Mouse (Mus musculus) left cerebral cortex, postnatal 10 days (tissue): ENCODE results near the gene Ttc21a. TPM values are rescaled to one million over a fixed set of nuclear protein-coding genes. Genes with fewer than 3 reads are reported as not detected.
A peak's percentile ranks its signal among the peaks of the same experiment; 100 is the strongest.

ENCODE experiments used
- DNase-seq, 2 experiments: peaks; one replicate each; pipeline ENCODE4 v3.0.0; 2021 to 2022; ENCODE audit warnings: low spot score in 2 of 2, mixed read lengths in 1 of 2; ENCODE audit errors: extremely low spot score in 1 of 2
- intact Hi-C: fragments of 180-260 bp; cut with DNase I; formaldehyde crosslinking; loops from one replicate; pipeline ENCODE4 v1.15.1; 2025
- total RNA-seq, 2 experiments: library from RNA; stranded (reverse); gene quantifications; 2 replicates each; pipeline ENCODE4 v1.2.3; 2021

Ttc21a gene
- total RNA-seq, 2 experiments from 2014 or later, result 1.1 TPM

GRCm38 (mm10) chr9:119970763-119971656 is 33.6 kb downstream of the Ttc21a start:
- intact Hi-C loops, result no loop called here
- DNase-seq, result peak in 1 of 2 experiments; percentile 81

GRCm38 (mm10) chr9:119972166-119972565 is 34.8 kb downstream of the Ttc21a start:
- DNase-seq, result no peak
- intact Hi-C loops, result no loop called here

DNA sequence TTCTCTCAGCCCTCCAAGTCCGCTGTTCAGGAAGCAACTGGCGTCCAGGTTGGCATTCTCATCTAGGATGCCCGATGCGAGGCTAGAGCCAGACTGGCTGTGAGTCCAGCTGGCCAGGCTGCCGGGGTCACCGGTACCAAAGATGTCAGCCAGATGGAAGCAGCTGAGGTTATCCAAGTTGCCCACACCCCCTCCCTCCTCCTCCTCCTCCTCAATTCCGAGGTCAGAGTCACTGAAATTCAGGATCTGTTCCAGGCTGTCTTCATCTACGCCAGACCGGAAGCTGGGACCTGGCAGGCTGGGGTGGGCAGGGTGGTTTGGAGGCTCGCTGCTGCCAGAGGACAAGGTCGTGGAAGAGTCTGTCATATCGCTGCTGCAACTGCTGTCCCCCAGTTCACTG is 35.2 kb downstream of the Ttc21a start:
- intact Hi-C loops, result no loop called here
- DNase-seq, result no peak

DNA sequence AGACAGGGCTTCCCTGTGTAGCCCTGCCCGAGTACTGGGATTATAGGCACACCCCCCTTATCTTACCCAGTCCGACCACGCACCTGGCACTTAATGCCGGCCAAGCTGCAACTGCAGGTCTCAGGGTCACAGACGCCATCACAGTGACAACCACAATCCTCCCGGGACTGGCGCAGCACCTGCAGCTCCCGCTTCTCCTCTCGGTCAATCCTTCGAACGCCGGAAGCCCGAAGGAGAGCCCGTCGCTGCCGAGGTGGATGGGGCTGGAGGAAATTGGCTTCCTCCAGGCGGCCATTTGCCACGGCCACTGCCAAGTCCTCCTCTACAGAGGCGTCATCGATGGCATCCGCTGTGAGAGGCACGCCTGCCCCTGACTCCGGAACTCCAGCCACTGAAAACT is 35.9 kb downstream of the Ttc21a start:
- DNase-seq, result no peak
- intact Hi-C loops, result no loop called here

GRCm38 (mm10) chr9:119973869-119974520 is 36.6 kb downstream of the Ttc21a start:
- intact Hi-C loops, result no loop called here
- DNase-seq, result no peak

DNA sequence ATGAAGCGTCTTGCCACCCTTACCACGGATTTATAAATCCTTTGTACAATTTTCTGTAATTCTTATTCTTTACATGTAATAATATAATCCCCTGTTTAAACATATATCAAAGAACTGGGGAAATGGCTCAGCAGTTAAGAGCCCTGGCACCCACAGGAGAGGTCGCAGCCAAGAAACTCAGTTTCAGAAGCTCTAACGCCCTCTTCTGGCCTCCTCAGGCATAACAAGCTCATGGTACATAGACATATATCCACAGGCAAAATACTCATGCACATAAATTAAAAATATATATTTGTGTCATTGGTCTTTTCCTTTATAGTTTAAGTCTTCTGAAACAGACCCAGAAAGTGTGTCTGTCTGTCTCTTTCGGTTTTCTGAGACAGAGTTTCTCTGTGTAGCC is 37.2 kb downstream of the Ttc21a start:
- DNase-seq, result no peak
- intact Hi-C loops, result no loop called here

DNA sequence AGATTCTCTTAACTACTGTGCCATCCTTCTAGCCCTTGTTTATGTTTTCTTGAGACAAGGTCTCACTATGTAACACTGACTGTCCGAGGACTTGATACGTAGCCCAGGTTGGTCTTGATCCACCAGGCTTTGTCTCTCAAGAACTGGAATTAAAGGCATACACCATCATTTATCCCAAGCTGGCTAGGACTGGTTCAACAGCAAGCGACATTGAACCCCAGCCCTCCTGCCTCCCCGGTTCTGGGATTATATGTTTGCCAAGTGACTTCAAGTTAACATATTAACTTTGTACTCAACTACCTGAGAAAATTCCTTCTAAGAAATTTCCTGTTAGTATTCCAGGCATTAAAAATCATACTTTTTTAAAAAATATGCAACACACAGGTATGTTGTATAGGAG is 37.9 kb downstream of the Ttc21a start:
- intact Hi-C loops, result no loop called here
- no peak for DNase-seq

- intact Hi-C loops, result no loop called here
- no peak for DNase-seq
Observed at GRCm38 (mm10) chr9:119976704-119977556, 39.5 kb downstream of the Ttc21a start.

DNA sequence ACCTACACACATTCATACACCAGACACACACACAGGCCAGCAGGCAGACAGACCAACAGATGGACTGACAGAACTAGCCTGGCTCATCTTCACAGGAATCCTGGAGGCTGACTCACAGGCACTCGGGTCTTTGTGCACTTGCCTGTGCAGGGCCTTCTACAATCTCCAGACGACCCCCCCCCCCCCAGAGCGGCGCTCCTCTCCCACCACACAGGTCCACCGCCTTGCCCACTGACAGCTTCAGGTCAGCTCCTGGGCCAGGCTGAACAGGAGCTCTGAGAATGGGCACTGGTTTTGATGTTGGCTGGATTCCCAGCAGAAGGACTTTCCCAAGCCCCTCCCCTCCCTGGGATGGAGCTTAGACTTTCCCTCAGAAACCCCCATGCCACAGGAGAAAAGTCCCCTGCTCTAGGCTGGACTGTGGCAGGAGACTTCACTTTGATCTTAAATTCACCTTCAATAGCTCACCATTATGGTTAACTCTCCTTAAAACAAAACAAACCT is 40.2 kb downstream of the Ttc21a start:
- intact Hi-C loops, result no loop called here
- DNase-seq, result no peak

- intact Hi-C loops, result no loop called here
- DNase-seq, result no peak
Observed at GRCm38 (mm10) chr9:119978151-119978810, 40.9 kb downstream of the Ttc21a start.

DNA sequence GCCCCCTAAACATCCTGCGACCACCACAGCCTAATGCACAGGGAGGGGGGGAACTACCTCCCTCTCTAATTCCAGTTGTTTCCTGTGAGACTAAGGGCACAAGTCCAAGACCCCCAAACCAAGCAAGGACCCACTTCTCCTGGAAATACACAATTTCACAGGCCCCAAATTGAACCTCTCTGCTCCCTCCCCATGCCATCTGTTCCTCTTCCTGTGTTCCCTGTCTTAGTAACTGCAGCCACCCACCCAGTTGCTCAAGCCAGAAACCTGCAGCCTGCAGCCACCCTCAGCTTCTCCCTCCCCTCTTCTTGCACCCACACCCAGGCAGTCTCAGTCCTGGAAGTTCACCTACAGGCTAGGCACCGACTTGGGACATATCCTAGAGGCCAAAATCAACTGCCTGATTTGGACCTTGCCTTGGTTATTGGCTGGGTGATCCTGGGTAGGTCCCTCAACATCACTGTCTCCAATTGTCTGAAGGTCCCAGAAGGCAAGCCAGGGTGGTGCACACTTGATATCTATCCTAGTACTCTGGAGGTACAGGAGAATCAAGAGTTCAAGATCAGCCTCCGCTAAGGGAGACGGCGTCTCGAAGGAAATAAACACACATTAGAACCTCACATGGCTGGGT is 41.5 kb downstream of the Ttc21a start:
- DNase-seq, result peak in 1 of 2 experiments; percentile 39
- intact Hi-C loops, result no loop called here

DNA sequence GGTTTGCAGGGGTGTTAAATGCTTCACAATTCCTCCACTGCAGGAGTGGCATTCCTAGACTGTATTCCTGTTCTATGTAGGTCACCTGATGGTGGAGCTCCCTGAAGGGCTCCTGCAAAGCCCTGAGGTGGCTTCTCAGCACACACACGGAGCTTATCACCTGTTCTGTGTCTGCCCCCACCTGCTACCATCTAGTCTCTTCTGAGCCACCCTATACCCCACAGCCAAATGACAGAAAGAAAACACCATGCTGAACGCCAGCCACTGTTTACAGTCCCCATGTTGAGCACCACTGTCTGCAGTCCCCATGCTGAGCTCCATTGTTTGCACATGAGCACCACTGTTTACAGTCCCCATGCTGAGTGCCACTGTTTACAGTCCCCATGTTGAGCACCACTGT is 42.3 kb downstream of the Ttc21a start:
- intact Hi-C loops, result loop anchor here (5.0 kb wide), 1 partner anchor 42 kb away; the partner anchor contains the start of genes Gorasp1 and Ttc21a
- DNase-seq, result no peak

GRCm38 (mm10) chr9:119980770-119981182 is 43.4 kb downstream of the Ttc21a start:
- peak in 1 of 2 experiments; percentile 51 for DNase-seq
- intact Hi-C loops, result loop anchor here (5.0 kb wide), 1 partner anchor 43 kb away; the partner anchor contains the start of genes Gorasp1 and Ttc21a

DNA sequence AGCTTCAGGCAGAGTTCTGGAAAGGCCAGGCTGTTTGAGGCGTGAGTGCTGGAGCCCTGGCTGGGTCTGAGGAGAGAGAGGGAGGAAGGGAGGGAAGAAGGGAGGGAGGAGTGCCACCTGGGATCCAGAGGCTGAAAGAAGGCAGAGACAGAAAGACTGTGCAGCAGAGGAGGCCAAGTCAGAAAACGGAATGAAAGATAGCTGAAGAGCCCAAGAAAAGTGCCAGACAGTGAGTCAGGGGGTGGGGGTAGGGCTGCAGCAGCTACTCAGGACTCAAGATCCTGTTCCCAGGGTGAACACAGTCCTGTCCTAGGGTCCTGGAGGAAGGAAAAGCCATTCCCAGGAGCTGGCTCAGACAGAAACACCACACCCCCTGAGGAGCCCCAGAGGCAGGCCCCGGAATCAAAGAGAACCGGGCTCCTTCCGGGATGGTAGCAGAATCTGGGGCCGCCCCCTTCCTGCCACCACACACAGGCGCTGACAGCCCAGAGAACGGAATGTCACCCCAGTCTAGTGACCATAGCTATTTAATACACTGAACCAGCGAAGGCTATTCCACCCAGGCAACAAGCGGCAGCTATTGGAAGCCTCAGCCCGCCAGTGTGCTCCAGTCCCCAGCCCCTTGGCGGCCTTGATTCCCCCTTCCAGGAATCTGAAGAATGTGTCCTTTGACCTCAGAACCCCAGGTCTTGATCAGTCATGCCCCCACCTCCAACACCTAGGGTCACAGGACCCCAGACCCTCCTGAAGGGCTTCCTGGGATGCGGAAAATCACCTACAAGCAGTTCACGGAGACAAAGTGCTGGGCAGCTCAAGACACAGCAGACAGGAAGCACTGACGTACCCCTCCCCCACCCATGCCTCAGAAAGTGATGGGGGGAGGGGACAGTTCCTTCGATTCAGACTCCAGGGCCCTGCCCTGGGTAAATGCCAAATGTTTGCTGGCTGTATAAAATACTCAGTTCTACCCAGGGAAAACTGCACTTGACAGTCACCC is 44.1 kb downstream of the Ttc21a start:
- peak in 1 of 2 experiments; percentile 89 for DNase-seq
- intact Hi-C loops, result loop anchor here (2.0 to 5.0 kb wide), 2 partner anchors 29 to 44 kb away; partner anchors contain the start of genes Gorasp1 and Ttc21a

DNA sequence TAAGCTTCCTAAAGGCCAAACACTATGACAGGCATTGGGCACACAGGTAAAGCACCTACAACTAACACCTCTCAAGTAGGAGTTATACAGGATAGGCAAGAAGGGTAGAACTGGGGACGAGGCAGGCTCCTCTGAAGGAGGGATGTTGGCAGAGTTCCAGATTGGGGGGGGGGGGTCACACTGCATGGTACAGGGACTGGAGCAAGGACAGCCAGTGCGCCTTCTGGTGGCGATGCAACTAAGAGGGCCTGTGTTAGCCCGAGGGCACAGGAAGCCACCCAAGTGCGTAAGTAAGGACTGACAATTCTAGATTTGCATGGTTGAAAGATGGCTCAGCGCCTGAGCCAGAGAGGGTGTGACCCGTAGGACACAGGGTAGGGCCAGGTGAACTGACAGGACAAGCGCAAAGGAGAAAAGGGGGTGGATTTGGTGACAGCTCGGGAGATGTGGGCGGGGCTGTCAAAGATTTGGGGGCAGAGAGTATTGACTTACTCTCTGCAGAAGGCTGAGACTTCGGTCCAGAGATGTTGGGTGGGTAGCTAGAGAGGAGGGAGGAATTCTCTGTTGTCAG is 44.9 kb downstream of the Ttc21a start:
- DNase-seq, result peak in 1 of 2 experiments; percentile 82
- intact Hi-C loops, result loop anchor here (2.0 to 5.0 kb wide), 2 partner anchors 28 to 45 kb away; partner anchors contain the start of genes Gorasp1 and Ttc21a

- intact Hi-C loops, result loop anchor here (2.0 to 5.0 kb wide), 2 partner anchors 28 to 46 kb away; partner anchors contain the start of genes Gorasp1 and Ttc21a
- DNase-seq, result peak in 1 of 2 experiments; percentile 64
Observed at GRCm38 (mm10) chr9:119982956-119983551, 45.6 kb downstream of the Ttc21a start.
